ENCODE assay signal across 21 mouse cellular contexts in genomic region chr1:21539486-21539885, GRCm38 (mm10).
DNase-seq lines count a peak whose midpoint lies in the region; ATAC-seq lines count a peak whose summit lies in the region.
"Had no signal": no experiment of that assay in that cellular context is flagged by ENCODE, and none has a peak within 500 bp of the region (broad histone marks: within the 10 kb centered on the region; RNA-seq: fewer than 3 reads in every experiment).

No protein-coding gene starts in this region.

- no peak for DNase-seq in frontal cortex, postnatal 14 days (ENCODE audit: low spot score in 2 of 2)
- DNase-seq in left cerebral cortex, adult 11 months (ENCODE audit: low spot score): peak; percentile 17
- no peak for DNase-seq in left cerebral cortex, postnatal 4 days
- DNase-seq in right cerebral cortex, postnatal 36 days (ENCODE audit: low spot score in 2 of 2): peak; percentile 8 to 68
- no peak for DNase-seq in right cerebral cortex, postnatal 25 days
- no peak for DNase-seq in layer of hippocampus, postnatal 25 days (ENCODE audit: extremely low spot score in 1 of 2, low spot score in 1 of 2)
- DNase-seq: adrenal gland, adult 8-10 months; adrenal gland, postnatal 25 days; cerebellum, adult 18-20 months; cerebellum, adult 9-11 months; cerebellum, postnatal 25 days; forebrain, postnatal 0 days; gastrocnemius, adult 2 months; gastrocnemius, postnatal 14 days; heart, adult 18-20 months; heart, postnatal 10 days; heart, postnatal 36 days had no signal

- ATAC-seq in frontal cortex, adult (ENCODE audit: low TSS enrichment): peak; percentile 94
- ATAC-seq: activated CD4-positive, CD25-positive, alpha-beta regulatory T cell, adult 4 months; forebrain, embryonic 14.5 days; forebrain, postnatal 0 days; hindbrain, embryonic 16.5 days had no signal

- intact Hi-C loops in left cerebral cortex, postnatal 4 days (cut with DNase I): no loop called here

Comparison
In these comparisons a context has a peak if more than half of its experiments do, and no peak if none do; other contexts are left out.
1. DNase-seq: peak in left cerebral cortex, adult 11 months (single experiment) and right cerebral cortex, postnatal 36 days (2 of 2); none in frontal cortex, postnatal 14 days (0 of 2), left cerebral cortex, postnatal 4 days (single experiment), right cerebral cortex, postnatal 25 days (single experiment) and layer of hippocampus, postnatal 25 days (0 of 2).